Mouse (Mus musculus) macrophage (primary cell): ENCODE results near the gene Cmss1. TPM values are rescaled to one million over a fixed set of nuclear protein-coding genes. Genes with fewer than 3 reads are reported as not detected.

Experiments used
- H3K27ac ChIP-seq: fragments of 350-480 bp; formaldehyde crosslinking; 2 replicates; pipeline ENCODE4 v1.9.0; 2021
- H3K36me3 ChIP-seq: fragments of 350-480 bp; formaldehyde crosslinking; 2 replicates; pipeline ENCODE4 v1.9.0; 2021; ENCODE audit errors: inconsistent target
- H3K4me3 ChIP-seq: fragments of 350-480 bp; formaldehyde crosslinking; 2 replicates; pipeline ENCODE4 v1.9.0; 2021; ENCODE audit errors: inconsistent target
- H3K79me2 ChIP-seq: fragments of 350-480 bp; formaldehyde crosslinking; 2 replicates; pipeline ENCODE4 v1.9.0; 2021; ENCODE audit errors: inconsistent target
- WGBS: methylation state at CpG from one replicate; pipeline ENCODE4 v1.1.7; 2026; ENCODE audit warnings: inconsistent platforms; ENCODE audit not compliant: missing documents; 5-methylcytosine and 5-hydroxymethylcytosine counted together
- polyA plus RNA-seq: library from polyadenylated mRNA; stranded (reverse); fragments of 250-400 nt; gene quantifications from 3 replicates; pipeline ENCODE4 v1.2.4, GENCODE M21; 2018; ENCODE audit warnings: inconsistent platforms

Cmss1 gene
- polyA plus RNA-seq, 1 experiment from 2014 or later = 4.7 TPM

DNA sequence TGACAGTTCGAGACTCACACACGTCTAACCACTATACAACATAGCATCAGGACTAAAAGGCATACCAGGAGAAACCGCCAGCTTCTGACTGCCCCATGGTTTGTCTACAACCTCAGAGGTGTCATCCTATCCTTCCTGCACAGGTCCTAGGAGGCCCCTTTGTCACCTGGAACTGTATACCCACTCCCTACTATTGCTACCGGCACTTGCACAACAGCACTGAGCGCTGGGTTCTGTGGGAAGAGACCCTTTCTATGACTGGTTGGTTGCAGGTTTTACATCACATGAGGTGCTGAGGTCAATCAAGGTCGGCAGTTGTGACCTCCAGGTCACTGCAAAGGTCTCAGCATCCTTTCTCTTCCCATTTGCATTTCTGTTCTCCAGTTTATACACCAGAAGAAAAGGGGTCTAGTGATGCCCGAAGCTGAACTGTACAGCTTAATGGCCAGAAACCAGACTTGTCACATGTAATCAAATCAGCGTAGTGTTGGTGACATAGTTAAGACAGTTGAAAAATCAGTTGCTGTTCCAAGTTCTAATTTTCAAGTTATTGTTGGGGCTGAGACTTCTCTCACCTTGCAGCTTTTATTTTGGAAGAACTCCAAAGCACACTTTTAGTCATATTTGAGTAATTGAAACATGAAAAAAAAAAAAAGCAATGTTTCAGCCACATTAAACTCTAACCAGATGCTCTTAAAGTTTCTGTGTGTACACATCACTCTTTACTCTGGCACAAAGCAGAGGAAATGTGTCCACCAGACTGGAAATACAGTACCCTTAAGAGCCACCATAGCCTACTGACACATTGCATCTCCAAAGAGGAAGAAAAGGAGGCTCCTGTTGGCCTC lies 266.7 kb downstream of the Cmss1 start:
- WGBS = 95% methylated on average over 8 of the region's 8 CpGs
- no peak overlapping the region for H3K4me3 ChIP-seq

DNA sequence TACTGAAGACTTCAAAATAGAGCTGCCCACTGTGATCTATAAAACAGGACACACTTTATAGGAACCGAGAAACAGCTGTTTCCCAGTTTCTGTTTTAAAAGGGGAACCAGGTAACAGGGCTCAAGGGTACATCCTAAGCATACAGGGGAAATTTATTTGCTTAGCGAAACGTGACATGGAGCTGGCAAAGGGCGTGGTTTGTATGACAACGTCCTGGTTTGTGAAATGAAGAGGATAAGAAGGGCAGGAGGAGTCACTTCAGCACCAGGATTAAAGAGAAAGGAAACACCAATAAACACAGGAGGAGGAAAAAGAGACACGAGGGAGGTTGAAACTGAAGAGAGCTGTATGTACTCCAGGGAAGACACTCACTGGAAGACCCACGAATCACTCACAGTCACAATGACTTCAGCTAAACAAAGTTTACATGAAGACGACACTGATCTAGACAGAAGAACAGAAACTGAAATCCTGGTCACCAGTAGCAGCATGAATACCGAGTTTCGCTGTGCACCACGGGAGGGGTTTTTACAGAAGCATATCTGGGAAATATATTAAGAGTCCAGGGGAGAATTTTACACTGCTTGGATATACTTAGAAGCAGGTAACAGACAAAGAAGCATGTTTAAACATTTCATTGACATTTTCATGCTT lies 269.8 kb downstream of the Cmss1 start:
- peak overlapping the region; percentile 32 for H3K4me3 ChIP-seq
- peak overlapping the region; percentile 57 for H3K27ac ChIP-seq
- H3K79me2 ChIP-seq = no peaks in the 10 kb centered on the region
- 3% methylated on average over 11 of the region's 11 CpGs for WGBS
- no peaks in the 10 kb centered on the region for H3K36me3 ChIP-seq

More for the DNA sequence above, 266.7 kb downstream of the Cmss1 start:
- no peak overlapping the region for H3K27ac ChIP-seq
- H3K36me3 ChIP-seq = no peaks in the 10 kb centered on the region
- H3K79me2 ChIP-seq = no peaks in the 10 kb centered on the region

DNA sequence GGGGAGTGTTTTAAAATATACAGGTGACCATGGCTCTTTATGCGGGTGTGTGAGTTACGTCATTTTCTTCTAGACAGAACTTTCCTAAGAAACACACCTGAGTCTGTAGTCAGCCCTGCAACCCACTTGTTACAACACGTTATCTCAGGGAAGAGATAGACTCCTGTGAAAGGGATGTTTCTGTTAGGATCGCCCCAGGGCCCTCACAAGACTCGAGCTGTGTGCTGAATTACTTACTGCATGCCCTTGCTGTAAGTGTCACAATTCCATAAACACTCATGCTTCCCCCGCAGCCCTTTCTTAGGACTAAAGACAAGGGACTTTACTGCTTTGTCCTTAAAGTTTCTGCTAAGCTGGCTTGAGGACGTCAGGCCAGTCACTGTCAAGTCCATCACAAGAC lies 274.4 kb downstream of the Cmss1 start:
- no peaks in the 10 kb centered on the region for H3K79me2 ChIP-seq
- H3K36me3 ChIP-seq = no peaks in the 10 kb centered on the region
- WGBS = 90% methylated on average over 7 of the region's 7 CpGs
- no peak overlapping the region for H3K27ac ChIP-seq
- H3K4me3 ChIP-seq = no peak overlapping the region

DNA sequence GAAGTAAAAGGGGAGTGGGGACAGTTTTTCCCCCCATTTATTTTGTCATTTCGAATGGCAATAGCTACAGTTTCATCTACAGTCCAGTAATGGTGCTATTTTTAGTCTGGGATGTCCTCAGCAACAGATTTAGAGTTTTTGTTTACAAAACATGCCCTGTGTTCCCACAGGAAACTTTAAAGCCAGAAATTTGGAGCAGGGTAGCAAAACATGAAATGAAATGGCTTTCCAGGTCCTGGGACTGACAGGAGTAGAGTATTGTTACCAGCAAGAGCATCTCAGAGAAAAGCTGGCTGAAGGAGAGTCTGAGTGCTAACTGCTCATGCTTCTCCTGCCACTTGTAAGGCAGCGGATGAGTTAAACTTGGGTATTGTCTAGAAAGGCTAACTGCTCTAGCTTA lies 276.6 kb downstream of the Cmss1 start:
- Histone ChIP-seq H3K36me3 (no peaks in the 10 kb centered on the region), H3K4me3 (no peak overlapping the region), H3K79me2 (no peaks in the 10 kb centered on the region), H3K27ac (no peak overlapping the region)
- WGBS = 91% methylated on average over 2 of the region's 2 CpGs

DNA sequence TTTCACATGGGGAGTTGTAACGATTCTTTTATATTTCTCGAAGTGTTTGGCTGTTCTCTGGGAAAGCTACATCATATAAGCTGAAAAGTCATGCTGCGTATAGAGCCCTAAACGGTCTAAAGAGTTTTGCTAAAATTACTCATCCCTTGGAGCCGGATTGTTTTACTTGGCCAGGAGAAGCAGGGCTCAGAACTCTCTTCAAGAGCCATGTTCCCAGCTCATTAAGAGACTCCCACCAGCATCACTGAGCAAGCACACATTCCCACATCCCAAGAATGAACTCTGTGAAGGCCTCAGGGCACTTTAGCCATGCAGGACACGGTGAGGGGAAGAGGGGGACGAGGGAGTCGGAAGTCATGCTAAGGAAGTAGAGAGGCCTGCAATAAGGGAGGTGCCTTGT lies 277.6 kb downstream of the Cmss1 start:
- H3K27ac ChIP-seq = no peak overlapping the region
- H3K4me3 ChIP-seq = no peak overlapping the region
- no peaks in the 10 kb centered on the region for H3K79me2 ChIP-seq
- WGBS = 44% methylated on average over 8 of the region's 8 CpGs
- H3K36me3 ChIP-seq = no peaks in the 10 kb centered on the region

DNA sequence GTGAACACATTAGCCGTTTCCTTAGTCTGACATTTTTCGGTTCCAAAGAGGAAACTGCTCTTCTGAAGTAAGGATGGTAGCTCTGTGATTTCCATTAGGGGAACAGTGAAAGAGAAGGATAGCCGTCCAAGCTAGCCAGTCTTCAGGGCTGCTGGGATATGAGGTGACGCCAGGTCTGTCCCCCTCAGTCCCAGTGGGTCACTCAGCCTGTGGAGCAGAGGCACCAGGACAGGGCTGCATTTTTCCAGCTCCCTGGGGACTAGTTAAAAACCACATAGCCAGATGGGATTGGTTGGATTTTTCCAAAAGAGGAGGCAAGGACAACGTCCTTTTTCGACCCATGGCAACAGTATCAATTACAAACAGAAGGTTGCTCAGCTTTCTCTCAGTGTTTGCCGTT lies 279.7 kb downstream of the Cmss1 start:
- H3K79me2 ChIP-seq = no peaks in the 10 kb centered on the region
- H3K27ac ChIP-seq = no peak overlapping the region
- no peak overlapping the region for H3K4me3 ChIP-seq
- no peaks in the 10 kb centered on the region for H3K36me3 ChIP-seq
- 88% methylated on average over 7 of the region's 7 CpGs for WGBS

DNA sequence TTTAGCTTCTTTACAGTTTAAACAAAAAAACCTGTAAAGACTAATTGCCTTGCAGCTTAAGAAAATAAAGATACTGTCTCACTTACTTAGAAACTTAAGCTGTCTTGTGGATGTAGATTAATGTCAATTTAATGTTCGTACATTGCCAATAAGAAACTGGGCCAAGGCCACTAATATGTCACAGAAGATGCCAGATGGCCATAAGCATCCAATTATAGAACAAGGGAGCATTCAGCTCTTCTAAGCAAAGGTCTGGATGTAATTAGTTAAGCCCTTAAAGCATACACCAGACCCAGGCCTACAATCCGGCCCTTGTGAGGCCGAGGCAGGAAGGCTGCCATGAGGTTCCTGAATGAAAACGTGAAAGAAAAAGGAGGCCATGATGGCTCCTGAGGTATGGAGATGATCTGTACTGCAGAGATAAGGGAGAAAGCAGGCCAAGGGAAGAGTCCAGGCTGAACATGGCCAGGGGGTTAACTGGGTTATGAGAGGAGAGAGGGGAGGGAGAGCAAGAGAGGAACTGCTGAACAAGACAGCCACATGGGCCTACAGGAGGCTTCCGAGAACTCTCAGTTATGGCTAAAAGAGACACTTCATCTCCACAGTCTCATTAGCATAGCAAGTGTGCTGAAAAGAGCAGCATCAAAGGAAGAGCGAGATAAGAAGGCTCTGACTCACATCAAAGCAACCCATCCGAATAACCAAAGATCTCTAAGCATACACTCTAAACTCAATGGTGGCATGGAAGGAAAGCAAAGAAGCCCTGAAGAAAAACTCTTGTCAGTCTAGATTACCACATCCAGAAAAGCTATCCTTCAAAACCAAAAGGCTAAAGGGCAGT lies 287.2 kb downstream of the Cmss1 start:
- Histone ChIP-seq H3K4me3 (no peak overlapping the region), H3K27ac (no peak overlapping the region), H3K79me2 (no peaks in the 10 kb centered on the region), H3K36me3 (no peaks in the 10 kb centered on the region)
- 93% methylated on average over 7 of the region's 7 CpGs for WGBS

DNA sequence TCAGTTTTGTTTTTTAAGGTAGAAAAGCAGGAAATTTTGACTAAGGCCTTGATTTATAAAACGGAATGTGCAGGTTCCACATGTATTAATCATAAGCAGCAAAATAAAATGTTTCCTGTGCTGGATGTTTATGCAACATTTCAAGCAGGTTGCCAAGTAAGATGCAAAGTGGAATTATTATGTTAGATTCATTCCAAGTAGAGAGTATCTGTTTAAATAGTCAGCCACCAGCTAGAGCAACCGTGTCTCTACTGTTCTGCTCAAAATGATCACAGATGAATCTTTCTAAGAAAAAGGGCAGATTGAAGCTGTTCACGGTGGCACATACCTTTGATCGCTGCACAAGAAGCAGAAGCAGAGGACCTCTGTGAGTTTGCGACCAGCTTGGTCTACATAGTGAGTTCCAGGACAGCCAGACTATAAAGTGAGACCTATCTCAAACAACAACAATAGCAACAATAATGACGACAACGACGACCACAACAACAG lies 288.0 kb downstream of the Cmss1 start:
- no peak overlapping the region for H3K27ac ChIP-seq
- H3K36me3 ChIP-seq = no peaks in the 10 kb centered on the region
- H3K4me3 ChIP-seq = no peak overlapping the region
- WGBS = 95% methylated on average over 8 of the region's 8 CpGs
- H3K79me2 ChIP-seq = no peaks in the 10 kb centered on the region

DNA sequence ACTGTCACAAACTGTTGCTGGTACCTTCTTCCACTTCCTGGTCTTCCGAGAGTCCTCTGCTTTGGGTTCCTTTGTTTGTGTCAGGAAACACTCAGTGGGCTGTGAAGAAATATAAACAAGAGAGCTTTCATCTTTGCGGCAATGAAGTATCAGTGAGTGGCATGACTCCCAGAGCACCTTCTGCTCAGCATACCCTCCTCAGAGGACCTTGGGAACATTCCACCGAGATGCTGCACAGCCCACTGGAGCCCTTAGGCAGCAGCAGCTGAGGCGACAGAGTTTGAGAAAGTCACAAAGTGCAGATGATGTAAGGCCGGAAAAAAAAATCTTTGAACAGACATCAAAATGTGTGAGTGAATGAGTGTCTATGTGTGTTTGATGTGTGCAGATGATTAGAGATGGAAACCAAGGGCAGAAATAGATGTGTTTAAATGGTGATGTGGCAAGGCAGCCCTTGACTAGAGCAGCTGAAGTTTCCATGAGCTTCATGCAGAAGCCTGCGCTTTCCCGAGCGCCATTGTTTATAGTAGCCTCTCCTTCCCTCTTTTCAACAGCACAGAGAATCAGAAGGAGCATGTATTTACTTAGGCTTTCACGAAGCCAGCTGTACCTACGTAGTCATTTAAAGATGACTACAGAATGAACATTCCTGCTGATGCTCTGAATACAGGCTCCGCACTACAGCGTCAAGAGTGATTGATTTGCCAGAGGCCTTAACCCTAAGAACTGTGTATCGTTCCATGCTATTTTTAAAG lies 288.6 kb downstream of the Cmss1 start:
- H3K36me3 ChIP-seq = no peaks in the 10 kb centered on the region
- H3K4me3 ChIP-seq = no peak overlapping the region
- H3K79me2 ChIP-seq = no peaks in the 10 kb centered on the region
- 94% methylated on average over 13 of the region's 13 CpGs for WGBS
- H3K27ac ChIP-seq = no peak overlapping the region

DNA sequence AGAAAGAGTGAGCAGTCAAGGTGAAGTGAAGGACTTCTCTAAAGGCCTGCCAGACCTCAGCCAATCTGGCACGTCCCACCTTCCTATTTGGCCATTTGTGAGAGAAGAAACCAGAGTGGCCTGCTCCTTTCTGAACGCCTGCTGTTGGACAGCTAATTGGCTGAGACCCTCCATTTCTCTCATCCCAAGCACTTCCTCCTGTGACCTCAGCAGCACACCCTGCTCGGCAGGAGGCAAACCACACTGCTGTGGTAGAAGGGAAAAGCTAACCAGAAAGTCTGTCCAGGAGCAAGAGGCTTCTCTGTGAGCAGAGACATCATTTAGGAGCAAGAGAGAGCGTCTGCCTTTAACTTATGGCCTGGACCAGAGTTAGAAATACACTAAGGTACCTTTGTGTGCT lies 289.5 kb downstream of the Cmss1 start:
- 35% methylated on average over 4 of the region's 4 CpGs for WGBS
- no peaks in the 10 kb centered on the region for H3K79me2 ChIP-seq
- H3K27ac ChIP-seq = no peak overlapping the region
- H3K4me3 ChIP-seq = no peak overlapping the region
- H3K36me3 ChIP-seq = no peaks in the 10 kb centered on the region

DNA sequence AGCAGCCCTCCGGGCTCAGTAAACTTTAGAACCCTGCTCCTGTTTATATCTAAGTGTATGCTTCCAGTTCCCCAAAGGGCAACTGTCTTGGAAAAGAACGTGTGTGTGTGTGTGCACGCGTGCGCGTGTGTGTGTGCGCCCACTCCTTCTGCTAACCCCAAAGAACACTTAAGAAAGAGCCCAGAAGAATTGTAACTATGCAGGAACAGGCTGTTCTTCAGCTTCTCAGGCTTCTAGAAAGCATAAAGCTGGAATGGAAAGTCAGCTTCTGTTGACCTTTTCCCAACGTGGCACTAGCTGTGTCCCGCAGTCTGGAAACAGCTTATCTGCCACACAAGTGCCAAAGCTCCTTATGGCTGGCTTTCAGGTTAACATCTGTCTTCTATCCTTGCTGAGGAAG lies 291.6 kb downstream of the Cmss1 start:
- 95% methylated on average over 9 of the region's 9 CpGs for WGBS
- H3K36me3 ChIP-seq = no peaks in the 10 kb centered on the region
- no peak overlapping the region for H3K4me3 ChIP-seq
- H3K79me2 ChIP-seq = no peaks in the 10 kb centered on the region
- no peak overlapping the region for H3K27ac ChIP-seq

DNA sequence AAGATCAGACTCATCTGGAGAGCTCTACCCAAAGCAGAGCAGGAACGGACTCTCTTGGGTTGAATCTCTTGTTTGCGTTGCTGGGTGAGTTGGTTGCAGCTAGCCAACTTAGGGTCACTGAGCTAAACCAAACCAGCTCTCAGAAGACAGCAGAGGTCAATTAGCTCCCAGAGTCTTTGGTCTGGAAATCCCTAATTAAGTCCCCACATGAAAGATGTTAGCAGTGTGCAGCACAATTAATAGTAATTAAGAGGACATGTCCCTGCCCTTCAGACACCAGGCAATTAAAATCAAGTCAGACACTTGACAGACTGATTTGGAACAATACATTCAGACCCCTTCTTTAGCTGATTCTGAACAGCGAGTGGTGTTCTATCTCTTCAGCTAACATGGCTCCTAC lies 292.4 kb downstream of the Cmss1 start:
- Histone ChIP-seq H3K4me3 (no peak overlapping the region), H3K79me2 (no peaks in the 10 kb centered on the region), H3K36me3 (no peaks in the 10 kb centered on the region), H3K27ac (no peak overlapping the region)
- WGBS = 95% methylated on average over 3 of the region's 3 CpGs

DNA sequence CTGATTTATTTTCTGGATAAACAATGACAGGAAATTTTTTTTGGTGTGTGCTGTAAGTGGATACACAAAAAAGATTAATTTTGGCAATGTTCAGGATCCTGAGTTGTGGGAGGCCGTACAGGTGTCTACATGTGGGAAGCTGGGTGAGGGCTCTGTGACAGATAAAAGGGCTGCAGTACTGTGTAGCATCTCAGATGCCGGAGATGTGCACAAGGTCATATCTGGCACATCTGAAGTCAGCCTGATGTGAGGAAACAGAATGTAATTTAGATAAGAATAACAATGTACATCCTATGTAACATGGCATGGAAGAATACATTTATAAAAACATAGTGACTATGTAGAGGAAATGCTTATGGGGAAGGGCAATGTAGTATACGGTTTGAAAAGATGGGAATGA lies 293.2 kb downstream of the Cmss1 start:
- H3K4me3 ChIP-seq = no peak overlapping the region
- H3K79me2 ChIP-seq = no peaks in the 10 kb centered on the region
- H3K36me3 ChIP-seq = no peaks in the 10 kb centered on the region
- no peak overlapping the region for H3K27ac ChIP-seq
- WGBS = 94% methylated on average over 3 of the region's 3 CpGs

DNA sequence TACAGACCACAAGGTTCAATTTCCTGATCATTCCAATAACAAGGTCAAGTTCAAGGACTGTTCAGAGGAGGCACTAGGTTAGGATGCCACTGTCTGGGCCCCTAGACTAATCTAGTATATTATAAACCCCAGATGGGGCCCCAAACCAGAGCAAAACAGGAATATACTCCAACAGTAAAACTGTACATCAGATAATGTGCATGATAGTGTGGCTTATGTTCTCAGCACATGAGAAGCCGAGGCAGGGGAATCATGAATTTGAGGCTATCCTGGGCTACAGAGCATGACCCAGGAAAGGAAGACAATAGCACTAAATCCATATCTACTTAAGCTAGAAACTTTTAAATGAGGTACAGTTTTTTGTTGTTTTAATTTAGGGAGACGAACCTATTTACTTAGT lies 294.5 kb downstream of the Cmss1 start:
- H3K36me3 ChIP-seq = no peaks in the 10 kb centered on the region
- no peaks in the 10 kb centered on the region for H3K79me2 ChIP-seq
- 85% methylated on average over 2 of the region's 2 CpGs for whole genome bisulfite sequencing
- H3K4me3 ChIP-seq = no peak overlapping the region
- no peak overlapping the region for H3K27ac ChIP-seq
